Comparison of ENCODE assay signal across 24 mouse cellular contexts in genomic region chr2:172395961-172396360, GRCm38 (mm10). TPM values are rescaled to one million over a fixed set of nuclear protein-coding genes. Genes with fewer than 3 reads are reported as not detected.
A peak's percentile ranks its signal among the peaks of the same experiment; 100 is the strongest.
DNase-seq lines count a peak whose midpoint lies in the region; ATAC-seq lines count a peak whose summit lies in the region.
"Had no signal": no experiment of that assay in that cellular context is flagged by ENCODE, and none has a peak within 500 bp of the region (broad histone marks: within the 10 kb centered on the region; RNA-seq: fewer than 3 reads in every experiment).

No protein-coding gene starts in this region.

- 0 out of 2 replicates have a peak overlapping the region, but pooled peaks have one; percentile 7 for H3K27ac ChIP-seq in forebrain, embryonic 10.5 days
- H3K27ac ChIP-seq in forebrain, embryonic 15.5 days (replicated peaks) = no peak overlapping the region
- H3K27ac ChIP-seq in lung, embryonic 16.5 days (ENCODE audit: low read length) = peak overlapping the region; percentile 20; the same call in 1 of the 2 replicates
- H3K27ac ChIP-seq in neural tube, embryonic 11.5 days (ENCODE audit: low read depth, low read length) = no peak overlapping the region
- H3K27ac ChIP-seq: forebrain, embryonic 12.5 days; heart, adult 2 months; hindbrain, embryonic 13.5 days; limb, embryonic 15.5 days; liver, embryonic 15.5 days; stomach, embryonic 15.5 days had no signal

- no peak for DNase-seq in forebrain, embryonic 10.5 days (ENCODE audit: extremely low spot score, low spot score)
- no peak for DNase-seq in lung, postnatal 25 days (ENCODE audit: low spot score)
- peak; percentile 27 for DNase-seq in neural tube, embryonic 11.5 days (ENCODE audit: low spot score)
- DNase-seq in neural tube, embryonic 10.5 days (ENCODE audit: extremely low spot score, low spot score) = no peak
- DNase-seq in ES-CJ7 (ENCODE audit: low read depth, low spot score) = peak; percentile 41
- DNase-seq in thymus, adult 18-20 months = no peak
- DNase-seq: adrenal gland, postnatal 25 days; cerebellum, adult 8-10 months; gastrocnemius, postnatal 36 days; heart, adult 2 months; kidney, adult 18-20 months; kidney, postnatal 10 days; left cerebral cortex, postnatal 4 days; right cerebral cortex, adult 18-20 months; right cerebral cortex, postnatal 4 days had no signal

- no peaks in the 10 kb centered on the region for H3K9me3 ChIP-seq in forebrain, embryonic 10.5 days
- H3K9me3 ChIP-seq in forebrain, embryonic 15.5 days = no peaks in the 10 kb centered on the region
- no peaks in the 10 kb centered on the region for H3K9me3 ChIP-seq in lung, embryonic 16.5 days (ENCODE audit: control insufficient read depth, low read length)
- H3K9me3 ChIP-seq in neural tube, embryonic 11.5 days (ENCODE audit: control insufficient read depth, low read length) = no peaks in the 10 kb centered on the region
- H3K9me3 ChIP-seq: forebrain, embryonic 12.5 days; hindbrain, embryonic 13.5 days; limb, embryonic 15.5 days; liver, embryonic 15.5 days; stomach, embryonic 15.5 days had no signal

- no peak for ATAC-seq in forebrain, embryonic 15.5 days (replicated peaks)
- ATAC-seq in lung, embryonic 16.5 days (ENCODE audit: low read depth) = peak; percentile 24; the same call in 1 of the 2 replicates
- ATAC-seq in neural tube, embryonic 11.5 days (ENCODE audit: insufficient read depth, low FRiP score, low TSS enrichment) = no peak
- ATAC-seq: CD4-positive, CD25-positive, alpha-beta regulatory T cell, adult 4 months; inflammation-experienced regulatory T-cells, adult 6 months had no signal

- no peak overlapping the region for H3K4me3 ChIP-seq in forebrain, embryonic 10.5 days
- H3K4me3 ChIP-seq in forebrain, embryonic 15.5 days = no peak overlapping the region
- peak overlapping the region; percentile 36 for H3K4me3 ChIP-seq in lung, embryonic 16.5 days (ENCODE audit: low read length)
- no peak overlapping the region for H3K4me3 ChIP-seq in neural tube, embryonic 11.5 days (ENCODE audit: low read depth, low read length)
- H3K4me3 ChIP-seq: forebrain, embryonic 12.5 days; heart, adult 2 months; hindbrain, embryonic 13.5 days; limb, embryonic 15.5 days; liver, embryonic 15.5 days; stomach, embryonic 15.5 days had no signal

- no peaks in the 10 kb centered on the region for H3K27me3 ChIP-seq in forebrain, embryonic 10.5 days (ENCODE audit: poor library complexity, severe bottlenecking)
- H3K27me3 ChIP-seq in forebrain, embryonic 15.5 days = no peaks in the 10 kb centered on the region
- H3K27me3 ChIP-seq in lung, embryonic 16.5 days (ENCODE audit: control insufficient read depth, insufficient read depth, low read depth, low read length) = no peaks in the 10 kb centered on the region
- H3K27me3 ChIP-seq in neural tube, embryonic 11.5 days (ENCODE audit: control insufficient read depth, insufficient read depth, low read length) = no peaks in the 10 kb centered on the region
- H3K27me3 ChIP-seq: forebrain, embryonic 12.5 days; hindbrain, embryonic 13.5 days; limb, embryonic 15.5 days; liver, embryonic 15.5 days; stomach, embryonic 15.5 days had no signal

- H3K36me3 ChIP-seq in forebrain, embryonic 10.5 days (replicated peaks) = no peaks in the 10 kb centered on the region
- no peaks in the 10 kb centered on the region for H3K36me3 ChIP-seq in forebrain, embryonic 15.5 days
- no peaks in the 10 kb centered on the region for H3K36me3 ChIP-seq in lung, embryonic 16.5 days (ENCODE audit: control insufficient read depth, insufficient read depth, low read length)
- H3K36me3 ChIP-seq in neural tube, embryonic 11.5 days (ENCODE audit: control insufficient read depth, insufficient read depth, low read length) = no peaks in the 10 kb centered on the region
- H3K36me3 ChIP-seq: forebrain, embryonic 12.5 days; hindbrain, embryonic 13.5 days; limb, embryonic 15.5 days; liver, embryonic 15.5 days; stomach, embryonic 15.5 days had no signal

- 43% methylated on average over 9 of the region's 9 CpGs for WGBS in forebrain, embryonic 10.5 days
- 42% methylated on average over 9 of the region's 9 CpGs for WGBS in forebrain, embryonic 15.5 days
- 40% methylated on average over 9 of the region's 9 CpGs for WGBS in lung, embryonic 16.5 days
- 40% methylated on average over 9 of the region's 9 CpGs for WGBS in neural tube, embryonic 11.5 days

- H3K9ac ChIP-seq in forebrain, embryonic 15.5 days (replicated peaks) = no peak overlapping the region
- H3K9ac ChIP-seq in lung, embryonic 16.5 days (ENCODE audit: low read length) = peak overlapping the region; percentile 45
- H3K9ac ChIP-seq in neural tube, embryonic 11.5 days (ENCODE audit: low read length) = no peak overlapping the region
- H3K9ac ChIP-seq: forebrain, embryonic 12.5 days; hindbrain, embryonic 13.5 days; limb, embryonic 15.5 days; liver, embryonic 15.5 days; stomach, embryonic 15.5 days had no signal

- H3K4me1 ChIP-seq in forebrain, embryonic 10.5 days = peaks cover 23% of the 10 kb centered on the region
- no peaks in the 10 kb centered on the region for H3K4me1 ChIP-seq in forebrain, embryonic 15.5 days
- peaks cover 8% of the 10 kb centered on the region for H3K4me1 ChIP-seq in lung, embryonic 16.5 days (replicated peaks; ENCODE audit: control insufficient read depth, insufficient read depth, low read length)
- H3K4me1 ChIP-seq in neural tube, embryonic 11.5 days (ENCODE audit: control insufficient read depth, insufficient read depth, low read length) = no peaks in the 10 kb centered on the region
- H3K4me1 ChIP-seq: limb, embryonic 15.5 days; stomach, embryonic 15.5 days had no signal

- no peak overlapping the region for H3K4me2 ChIP-seq in forebrain, embryonic 15.5 days (replicated peaks)
- H3K4me2 ChIP-seq in lung, embryonic 16.5 days (ENCODE audit: low read depth, low read length) = peak overlapping the region; percentile 41
- no peak overlapping the region for H3K4me2 ChIP-seq in neural tube, embryonic 11.5 days (ENCODE audit: low read depth)
- H3K4me2 ChIP-seq: forebrain, embryonic 12.5 days; hindbrain, embryonic 13.5 days; limb, embryonic 15.5 days; liver, embryonic 15.5 days; stomach, embryonic 15.5 days had no signal

RNA-seq across cellular contexts. Expression of gene Cass4, which starts 2.4 kb away (rescaled TPM):
- polyA plus RNA-seq in forebrain, embryonic 10.5 days (2016; fragmentation: Nextera tagmentation; extraction: Ambion mirVana) = 0.24 and 0.34 TPM in 2 replicates
- polyA plus RNA-seq in forebrain, embryonic 15.5 days (2015; fragmentation: Nextera tagmentation; extraction: Ambion mirVana) = 0.05 and 0.09 TPM in 2 replicates
- polyA plus RNA-seq in lung, embryonic 16.5 days (2015; fragmentation: Nextera tagmentation; extraction: Ambion mirVana) = 9.0 and 11.8 TPM in 2 replicates
- polyA plus RNA-seq in neural tube, embryonic 11.5 days (2014; fragmentation: Nextera tagmentation; extraction: Ambion mirVana) = 0.14 and 0.36 TPM in 2 replicates

RNA-seq across cellular contexts. Expression of gene Cstf1, which starts 25.5 kb away (rescaled TPM):
- 56.0 and 57.2 TPM in 2 replicates for polyA plus RNA-seq in forebrain, embryonic 10.5 days (2016; fragmentation: Nextera tagmentation; extraction: Ambion mirVana)
- 30.8 and 35.8 TPM in 2 replicates for polyA plus RNA-seq in forebrain, embryonic 15.5 days (2015; fragmentation: Nextera tagmentation; extraction: Ambion mirVana)
- 34.7 and 37.5 TPM in 2 replicates for polyA plus RNA-seq in lung, embryonic 16.5 days (2015; fragmentation: Nextera tagmentation; extraction: Ambion mirVana)
- 45.6 and 46.2 TPM in 2 replicates for polyA plus RNA-seq in neural tube, embryonic 11.5 days (2014; fragmentation: Nextera tagmentation; extraction: Ambion mirVana)

RNA-seq across cellular contexts. Expression of gene Aurka, which starts 25.6 kb away (rescaled TPM):
- polyA plus RNA-seq in forebrain, embryonic 10.5 days (2016; fragmentation: Nextera tagmentation; extraction: Ambion mirVana) = 224 and 227 TPM in 2 replicates
- 47.7 and 55.4 TPM in 2 replicates for polyA plus RNA-seq in forebrain, embryonic 15.5 days (2015; fragmentation: Nextera tagmentation; extraction: Ambion mirVana)
- 124 and 131 TPM in 2 replicates for polyA plus RNA-seq in lung, embryonic 16.5 days (2015; fragmentation: Nextera tagmentation; extraction: Ambion mirVana)
- 154 and 156 TPM in 2 replicates for polyA plus RNA-seq in neural tube, embryonic 11.5 days (2014; fragmentation: Nextera tagmentation; extraction: Ambion mirVana)

RNA-seq across cellular contexts. Expression of gene Rtf2, which starts 44.4 kb away (rescaled TPM):
- polyA plus RNA-seq in forebrain, embryonic 10.5 days (2016; fragmentation: Nextera tagmentation; extraction: Ambion mirVana) = 84.8 and 85.6 TPM in 2 replicates
- 101 and 103 TPM in 2 replicates for polyA plus RNA-seq in forebrain, embryonic 15.5 days (2015; fragmentation: Nextera tagmentation; extraction: Ambion mirVana)
- polyA plus RNA-seq in lung, embryonic 16.5 days (2015; fragmentation: Nextera tagmentation; extraction: Ambion mirVana) = 75.8 and 80.0 TPM in 2 replicates
- polyA plus RNA-seq in neural tube, embryonic 11.5 days (2014; fragmentation: Nextera tagmentation; extraction: Ambion mirVana) = 100 and 105 TPM in 2 replicates

RNA-seq across cellular contexts. Expression of gene Fam210b, which starts 50.6 kb away (rescaled TPM):
- polyA plus RNA-seq in forebrain, embryonic 10.5 days (2016; fragmentation: Nextera tagmentation; extraction: Ambion mirVana) = 15.7 and 16.6 TPM in 2 replicates
- 75.9 and 76.8 TPM in 2 replicates for polyA plus RNA-seq in forebrain, embryonic 15.5 days (2015; fragmentation: Nextera tagmentation; extraction: Ambion mirVana)
- polyA plus RNA-seq in lung, embryonic 16.5 days (2015; fragmentation: Nextera tagmentation; extraction: Ambion mirVana) = 38.8 and 40.8 TPM in 2 replicates
- 36.7 and 42.2 TPM in 2 replicates for polyA plus RNA-seq in neural tube, embryonic 11.5 days (2014; fragmentation: Nextera tagmentation; extraction: Ambion mirVana)

Comparison
In these comparisons a context has a peak if more than half of its experiments do, and no peak if none do; other contexts are left out.
1. DNase-seq: peak in neural tube, embryonic 11.5 days (single experiment) and ES-CJ7 (single experiment); none in forebrain, embryonic 10.5 days (single experiment), lung, postnatal 25 days (single experiment), neural tube, embryonic 10.5 days (single experiment) and thymus, adult 18-20 months (0 of 2).
2. H3K27ac ChIP-seq: peak in forebrain, embryonic 10.5 days (single experiment) and lung, embryonic 16.5 days (single experiment); none in forebrain, embryonic 15.5 days (single experiment) and neural tube, embryonic 11.5 days (single experiment).